Mouse (Mus musculus) kidney, embryonic 16.5 days (tissue): ENCODE data around the gene St8sia6. TPM values are rescaled to one million over a fixed set of nuclear protein-coding genes. Genes with fewer than 3 reads are reported as not detected.

ENCODE experiments used
- ATAC-seq: fragments of 200-750 bp; cut with Nextera tagmentation; 2 replicates; pipeline ENCODE4 v1.8.0; 2017; ENCODE audit warnings: moderate TSS enrichment; ENCODE audit not compliant: low FRiP score, low TSS enrichment
- H3K27ac ChIP-seq: fragments of 300-500 bp; sonication (generic); 2 replicates; pipeline ENCODE4 v1.5.1; 2014; ENCODE audit warnings: low read length
- H3K27me3 ChIP-seq: fragments of 300-500 bp; sonication (generic); 2 replicates; pipeline ENCODE4 v1.6.1; 2014; ENCODE audit warnings: low read length, control low read depth, mixed read lengths; ENCODE audit not compliant: insufficient read depth
- H3K36me3 ChIP-seq: fragments of 300-500 bp; sonication (generic); 2 replicates; pipeline ENCODE4 v1.6.1; 2014; ENCODE audit warnings: low read length, control low read depth, mixed read lengths; ENCODE audit not compliant: insufficient read depth
- H3K4me1 ChIP-seq: fragments of 300-500 bp; sonication (generic); 2 replicates; pipeline ENCODE4 v1.6.1; 2014; ENCODE audit warnings: low read length, control low read depth, mixed read lengths; ENCODE audit not compliant: insufficient read depth
- H3K4me2 ChIP-seq: fragments of 300-500 bp; sonication (generic); replicated peaks from 2 replicates; pipeline ENCODE4 v1.6.1; 2014; ENCODE audit warnings: low read depth, low read length
- H3K4me3 ChIP-seq: fragments of 300-500 bp; sonication (generic); 2 replicates; pipeline ENCODE4 v1.5.1; 2014; ENCODE audit warnings: mild to moderate bottlenecking, low read length
- H3K9ac ChIP-seq: fragments of 300-500 bp; sonication (generic); replicated peaks from 2 replicates; pipeline ENCODE4 v1.6.1; 2014; ENCODE audit warnings: low read length
- H3K9me3 ChIP-seq: fragments of 300-500 bp; sonication (generic); 2 replicates; pipeline ENCODE4 v1.6.1; 2016; ENCODE audit warnings: low read length, control low read depth
- WGBS: fragments of 180-500 bp; shearing (Covaris S2); extraction: QIAGEN DNeasy Blood & Tissue Kit; methylation state at CpG from one replicate; pipeline ENCODE4 v1.1.7; 2014; 5-methylcytosine and 5-hydroxymethylcytosine counted together
- polyA plus RNA-seq: library from polyadenylated mRNA; unstranded; fragments of >200 nt; fragmentation: Nextera tagmentation; extraction: Ambion mirVana; gene quantifications from 2 replicates; pipeline ENCODE4 v1.2.1, GENCODE M21; 2015

St8sia6 gene
- polyA plus RNA-seq: 3.8 and 5.6 TPM in 2 replicates

DNA sequence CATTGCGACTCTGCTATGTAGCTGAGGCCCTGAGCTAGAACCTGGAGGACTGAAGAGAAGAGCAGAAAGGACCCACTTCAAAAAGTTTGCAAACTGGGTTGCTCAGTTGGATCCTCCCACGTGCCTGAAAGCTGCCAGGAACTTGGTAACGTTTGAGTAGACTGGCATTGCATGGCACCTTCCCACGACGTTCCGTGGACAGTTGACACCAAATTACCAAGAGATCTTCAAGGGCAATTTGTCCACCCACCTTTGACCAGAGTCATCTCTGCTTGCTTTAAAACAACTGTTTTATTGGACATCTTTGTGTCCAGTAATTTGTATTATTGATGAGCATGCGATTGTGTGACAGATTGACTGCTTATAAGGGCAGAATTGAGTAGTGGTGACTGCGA, at the start of gene St8sia6:
Gene St8sia6 (minus strand): TSS at position 96 of the 395 bp plus-strand sequence.
- Histone ChIP-seq H3K4me1 (peaks cover 8% of the 10 kb centered on the region; the same call in 1 of the 2 replicates), H3K4me2 (peak within 1 kb of the TSS; percentile 98), H3K27ac (no peak within 1 kb of the TSS), H3K9ac (peak within 1 kb of the TSS; percentile 71), H3K4me3 (peak within 1 kb of the TSS; percentile 67), H3K27me3 (peaks cover 22% of the 10 kb centered on the region), H3K9me3 (no peaks in the 10 kb centered on the region), H3K36me3 (no peaks in the 10 kb centered on the region)
- WGBS: 36% methylated on average over 8 of the region's 8 CpGs
- ATAC-seq: no peak

GRCm38 (mm10) chr2:13836310-13836709, 42.4 kb upstream of the St8sia6 start:
- Histone ChIP-seq H3K4me3 (no peak overlapping the region), H3K36me3 (no peaks in the 10 kb centered on the region), H3K27me3 (no peaks in the 10 kb centered on the region), H3K4me1 (no peaks in the 10 kb centered on the region), H3K27ac (no peak overlapping the region), H3K4me2 (no peak overlapping the region), H3K9ac (no peak overlapping the region), H3K9me3 (no peaks in the 10 kb centered on the region)
- ATAC-seq: no peak
- 83% methylated on average over 3 of the region's 3 CpGs for WGBS

GRCm38 (mm10) chr2:13834989-13835388, 41.1 kb upstream of the St8sia6 start:
- WGBS: 32% methylated on average over 1 of the region's 1 CpGs
- ATAC-seq: peak; percentile 31; the same call in 1 of the 2 replicates
- no peaks in the 10 kb centered on the region for H3K36me3 ChIP-seq
- H3K9me3 ChIP-seq: no peaks in the 10 kb centered on the region
- no peak overlapping the region for H3K4me3 ChIP-seq
- H3K4me2 ChIP-seq: no peak overlapping the region
- no peaks in the 10 kb centered on the region for H3K27me3 ChIP-seq
- no peaks in the 10 kb centered on the region for H3K4me1 ChIP-seq
- no peak overlapping the region for H3K9ac ChIP-seq
- no peak overlapping the region for H3K27ac ChIP-seq

DNA sequence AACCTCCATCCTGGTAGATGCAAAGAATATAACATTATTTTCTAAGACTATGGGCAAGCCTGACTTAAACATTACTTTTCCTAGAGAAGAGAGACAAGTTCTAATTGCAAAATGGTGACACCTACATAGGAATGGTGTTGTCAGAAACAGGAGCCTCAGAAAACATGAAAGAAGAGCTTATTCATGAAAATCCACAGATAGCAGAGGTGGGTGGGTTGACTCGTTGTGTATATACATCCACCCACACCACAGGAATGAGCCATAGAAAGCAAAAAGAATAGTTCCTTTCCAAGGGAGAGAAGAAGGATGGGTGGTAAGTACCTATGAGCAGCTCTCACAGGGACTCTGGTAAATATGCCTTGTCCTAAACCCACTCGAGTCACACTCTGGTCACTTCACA, 22.8 kb upstream of the St8sia6 start:
- H3K9ac ChIP-seq: no peak overlapping the region
- H3K9me3 ChIP-seq: no peaks in the 10 kb centered on the region
- H3K27me3 ChIP-seq: no peaks in the 10 kb centered on the region
- no peak for ATAC-seq
- no peak overlapping the region for H3K4me2 ChIP-seq
- H3K4me3 ChIP-seq: no peak overlapping the region
- 75% methylated on average over 2 of the region's 2 CpGs for WGBS
- no peak overlapping the region for H3K27ac ChIP-seq
- no peaks in the 10 kb centered on the region for H3K4me1 ChIP-seq
- H3K36me3 ChIP-seq: no peaks in the 10 kb centered on the region

DNA sequence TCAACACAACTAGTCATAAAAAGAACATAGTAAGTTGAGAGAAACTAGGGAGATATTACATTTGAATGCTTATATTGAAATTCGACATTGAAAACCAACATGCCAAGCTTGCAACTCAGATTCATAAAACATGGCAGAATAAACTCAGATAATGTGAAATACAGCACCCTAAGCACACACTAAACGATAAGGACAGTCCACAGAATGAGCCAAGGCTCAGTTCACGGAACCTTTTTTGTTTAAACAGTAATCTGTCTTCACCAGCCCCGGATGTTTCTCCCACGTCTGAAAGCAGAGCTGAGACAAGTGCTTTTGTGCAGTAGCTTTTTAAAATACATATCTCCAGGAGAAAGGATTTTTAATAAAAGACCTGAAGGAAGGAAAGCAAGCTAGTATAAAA, 14.7 kb upstream of the St8sia6 start:
- ATAC-seq: no peak
- Histone ChIP-seq H3K36me3 (no peaks in the 10 kb centered on the region), H3K9ac (no peak overlapping the region), H3K4me2 (no peak overlapping the region), H3K27ac (no peak overlapping the region), H3K27me3 (no peaks in the 10 kb centered on the region), H3K4me3 (no peak overlapping the region), H3K4me1 (no peaks in the 10 kb centered on the region), H3K9me3 (no peaks in the 10 kb centered on the region)
- 58% methylated on average over 5 of the region's 5 CpGs for WGBS

- Histone ChIP-seq H3K27ac (no peak overlapping the region), H3K9ac (no peak overlapping the region), H3K9me3 (no peaks in the 10 kb centered on the region), H3K4me3 (no peak overlapping the region), H3K27me3 (no peaks in the 10 kb centered on the region), H3K4me2 (no peak overlapping the region), H3K36me3 (no peaks in the 10 kb centered on the region), H3K4me1 (no peaks in the 10 kb centered on the region)
- WGBS: 78% methylated on average over 4 of the region's 4 CpGs
- no peak for ATAC-seq
Observed at GRCm38 (mm10) chr2:13808008-13808407, 14.1 kb upstream of the St8sia6 start.

GRCm38 (mm10) chr2:13806120-13806519, 12.3 kb upstream of the St8sia6 start:
- no peak overlapping the region for H3K9ac ChIP-seq
- H3K4me2 ChIP-seq: no peak overlapping the region
- no peaks in the 10 kb centered on the region for H3K27me3 ChIP-seq
- H3K36me3 ChIP-seq: no peaks in the 10 kb centered on the region
- no peak overlapping the region for H3K27ac ChIP-seq
- WGBS: 91% methylated on average over 3 of the region's 3 CpGs
- H3K4me1 ChIP-seq: no peaks in the 10 kb centered on the region
- ATAC-seq: no peak
- H3K4me3 ChIP-seq: no peak overlapping the region
- H3K9me3 ChIP-seq: no peaks in the 10 kb centered on the region

GRCm38 (mm10) chr2:13800639-13801038, 6.8 kb upstream of the St8sia6 start:
- H3K36me3 ChIP-seq: no peaks in the 10 kb centered on the region
- H3K27ac ChIP-seq: no peak overlapping the region
- no peak overlapping the region for H3K4me2 ChIP-seq
- H3K27me3 ChIP-seq: no peaks in the 10 kb centered on the region
- H3K4me3 ChIP-seq: no peak overlapping the region
- no peak overlapping the region for H3K9ac ChIP-seq
- no peak for ATAC-seq
- WGBS: 89% methylated on average over 2 of the region's 2 CpGs
- H3K9me3 ChIP-seq: no peaks in the 10 kb centered on the region
- no peaks in the 10 kb centered on the region for H3K4me1 ChIP-seq

GRCm38 (mm10) chr2:13794446-13794845, 582 bp upstream of the St8sia6 start:
- peaks cover 22% of the 10 kb centered on the region for H3K27me3 ChIP-seq
- 74% methylated on average over 8 of the region's 8 CpGs for WGBS

GRCm38 (mm10) chr2:13793054-13793968, 553 bp downstream of the St8sia6 start:
- Histone ChIP-seq H3K9ac (peak overlapping the region; percentile 71), H3K4me2 (peak overlapping the region; percentile 98), H3K36me3 (no peaks in the 10 kb centered on the region), H3K27me3 (peaks cover 22% of the 10 kb centered on the region), H3K4me3 (peak overlapping the region; percentile 67), H3K27ac (no peak overlapping the region), H3K9me3 (no peaks in the 10 kb centered on the region), H3K4me1 (peaks cover 8% of the 10 kb centered on the region; the same call in 1 of the 2 replicates)
- under 1% methylated on average over 85 of the region's 89 CpGs for WGBS
- ATAC-seq: peak; percentile 91

More at GRCm38 (mm10) chr2:13794446-13794845, 582 bp upstream of the St8sia6 start:
- Histone ChIP-seq H3K4me1 (peaks cover 8% of the 10 kb centered on the region; the same call in 1 of the 2 replicates), H3K9me3 (no peaks in the 10 kb centered on the region), H3K36me3 (no peaks in the 10 kb centered on the region), H3K9ac (no peak overlapping the region), H3K4me2 (no peak overlapping the region), H3K4me3 (no peak overlapping the region), H3K27ac (no peak overlapping the region)
- no peak for ATAC-seq
